Mouse (Mus musculus) layer of hippocampus, postnatal 25 days (tissue): ENCODE measurements at regions not wholly inside any gene's neighbourhood (a gene's known extent, or its start where the extent isn't known, plus 50 kb on each side); places are given as distances from the start of the nearest gene placed in this dataset.

Source experiments
- DNase-seq, 2 experiments: peaks; one replicate each; pipeline ENCODE4 v3.0.0; 2022; ENCODE audit warnings: mixed read lengths in 2 of 2, low spot score in 1 of 2; ENCODE audit errors: extremely low spot score in 1 of 2

DNA sequence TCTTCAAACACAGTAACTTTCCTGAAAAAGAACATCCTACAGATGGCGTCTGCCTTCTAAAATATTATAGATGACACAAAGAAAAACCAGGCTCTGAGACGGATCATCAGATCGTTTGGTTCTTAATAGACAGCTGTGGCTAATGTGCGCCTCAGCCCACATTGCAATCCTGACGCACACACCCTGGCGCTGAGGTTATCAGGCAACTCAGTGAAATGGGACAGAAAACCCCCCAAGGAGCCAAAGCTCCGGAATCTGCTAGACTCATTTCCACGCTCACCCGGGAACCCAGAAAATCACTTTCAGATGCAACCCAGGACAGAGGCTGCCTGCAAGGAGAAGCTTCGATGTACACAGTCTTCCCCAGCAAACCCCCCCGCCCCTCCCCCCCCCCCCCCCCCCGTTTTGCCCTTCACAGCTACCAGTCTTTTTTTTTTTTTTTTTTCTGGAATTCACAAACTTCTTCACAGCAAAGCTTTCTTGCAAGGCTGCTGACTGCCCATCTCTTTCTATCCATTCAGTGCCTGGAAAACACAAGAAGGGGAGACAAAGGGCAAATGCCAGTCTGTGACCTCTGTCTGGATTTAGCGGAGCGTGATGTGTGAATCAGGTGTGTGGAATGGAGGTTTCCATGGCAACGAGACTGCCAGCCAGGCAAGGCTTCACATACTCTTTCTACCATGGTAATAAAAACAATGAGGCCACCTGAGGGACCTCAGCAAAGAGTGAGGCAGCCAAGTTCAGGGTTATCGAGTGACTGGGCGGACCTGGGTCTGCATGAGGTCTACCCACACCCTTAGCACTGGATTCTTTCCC lies 286.9 kb downstream of the Gm11361 start:
- DNase-seq: no peak

DNA sequence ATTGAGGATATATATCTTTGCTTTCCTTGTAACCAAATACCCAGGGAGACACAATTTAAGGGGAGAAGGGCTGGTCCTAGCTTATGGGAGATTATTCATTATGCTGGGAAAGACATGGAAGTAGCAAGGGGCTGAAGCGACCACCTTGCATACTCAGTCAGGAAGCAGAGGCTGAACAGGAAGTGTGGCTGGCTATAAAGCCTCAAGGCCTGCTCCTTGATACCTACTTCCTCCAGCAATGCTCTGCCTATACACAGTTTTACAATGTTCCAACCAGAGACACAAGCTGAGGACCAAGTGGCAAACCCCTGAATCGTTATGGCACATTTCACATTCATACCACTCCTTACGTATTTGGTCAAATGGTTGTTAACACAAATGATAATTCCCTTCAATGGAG lies 284.3 kb downstream of the Gm11361 start:
- DNase-seq: no peak

DNA sequence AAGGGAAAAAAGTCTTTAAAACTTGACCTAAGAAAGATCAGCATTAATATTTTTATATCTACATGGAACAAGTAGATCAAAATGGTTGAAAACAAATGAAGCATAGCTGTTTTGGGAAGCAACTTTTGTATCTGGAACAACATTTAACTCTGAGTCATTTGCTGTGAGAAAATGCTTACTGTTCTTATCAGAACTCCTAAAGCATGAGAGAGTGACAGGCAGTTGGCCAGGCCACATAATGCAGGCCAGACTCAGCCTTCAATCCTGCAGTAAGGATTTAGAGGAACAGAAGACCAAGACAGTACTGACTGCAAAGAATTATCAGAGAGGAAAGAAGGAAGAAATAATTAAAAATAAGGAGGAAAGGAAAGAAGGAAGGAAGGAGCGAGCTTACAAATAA lies 275.8 kb downstream of the Gm11361 start:
- DNase-seq: no peak

DNA sequence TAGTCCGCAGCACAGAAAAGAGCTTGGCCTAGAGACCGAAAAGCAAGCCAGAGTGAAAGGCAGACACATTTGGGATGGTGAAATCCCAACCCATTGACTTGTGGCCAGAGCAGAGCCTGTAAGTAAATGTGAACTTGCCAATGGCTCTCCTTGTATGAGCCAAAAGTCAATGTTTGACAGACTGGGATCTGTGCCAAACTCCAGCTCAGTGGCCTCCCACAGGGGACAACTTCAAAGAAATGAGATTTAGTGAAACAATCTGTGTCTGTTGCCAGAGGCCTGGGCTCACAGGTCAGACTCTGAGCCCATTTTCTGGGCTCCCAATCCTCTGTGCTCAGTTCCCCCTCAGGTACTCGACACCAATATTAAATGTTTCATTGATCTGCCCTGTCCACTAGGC lies 274.9 kb downstream of the Gm11361 start:
- DNase-seq: no peak

DNA sequence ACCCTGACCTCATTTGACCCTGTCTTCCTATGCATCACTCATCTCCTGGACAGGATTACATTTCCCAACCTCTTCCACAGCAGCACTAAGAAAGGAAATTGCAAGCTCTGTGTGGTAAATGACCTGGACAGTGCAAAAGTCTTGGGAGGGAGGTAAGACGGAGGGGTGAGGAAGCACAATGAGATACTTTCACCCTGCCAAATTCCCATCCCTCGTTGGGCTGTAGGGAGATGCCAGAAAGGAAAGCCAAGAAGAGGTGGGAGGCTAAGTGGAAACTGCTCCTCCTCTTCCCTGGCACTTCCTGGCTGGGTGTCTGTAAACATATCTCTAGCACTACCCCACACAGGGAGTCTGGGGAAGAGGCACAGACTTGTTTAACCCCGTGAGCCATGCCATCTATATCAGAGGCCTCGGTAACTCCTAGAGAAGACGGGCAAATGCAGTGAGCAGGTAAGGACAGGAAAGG lies 274.2 kb downstream of the Gm11361 start:
- no peak for DNase-seq

DNA sequence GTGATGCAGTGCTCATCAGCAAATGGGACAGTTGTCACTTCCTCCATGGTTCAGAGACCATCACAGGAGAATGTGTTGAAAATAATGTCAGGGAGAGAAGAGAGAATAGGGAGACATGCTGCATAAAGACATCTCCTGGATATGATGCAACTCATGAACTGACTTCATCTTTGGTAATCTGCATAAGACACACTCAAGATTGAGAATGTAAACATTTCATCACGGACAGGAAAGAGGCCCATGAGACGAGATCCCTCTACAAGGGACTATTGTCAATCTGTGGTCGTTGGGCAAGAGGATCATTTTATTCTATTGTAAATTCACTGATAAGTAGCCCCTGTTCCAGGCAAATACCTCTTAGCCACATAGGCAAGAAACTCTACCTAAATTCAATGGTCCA lies 273.6 kb downstream of the Gm11361 start:
- no peak for DNase-seq

DNA sequence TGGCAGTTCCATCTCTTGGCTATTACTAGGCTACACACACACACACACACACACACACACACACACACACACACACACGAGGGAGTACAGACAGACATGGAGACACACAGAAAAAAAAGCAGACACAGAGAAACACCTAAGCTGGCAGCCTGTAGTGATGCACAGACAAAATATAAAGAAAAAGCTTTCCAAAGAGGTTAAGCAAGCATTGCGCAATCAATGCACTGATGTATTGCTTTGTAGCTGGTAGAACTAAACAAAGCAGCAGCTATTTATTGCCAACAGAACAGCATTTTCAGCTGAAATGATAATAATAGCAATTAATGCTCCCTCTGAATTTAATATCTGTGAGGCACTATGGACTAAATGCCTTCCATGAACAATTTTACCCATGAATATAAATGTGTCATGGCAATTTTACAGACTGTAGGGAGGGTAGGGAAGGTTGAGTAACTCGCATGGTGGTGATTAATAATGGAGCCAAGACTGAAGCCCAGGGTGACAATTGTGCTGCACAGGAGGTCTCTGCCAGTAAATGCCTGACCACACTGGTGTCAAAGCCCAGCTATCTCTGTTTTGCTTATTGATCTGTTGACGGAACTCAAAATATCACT lies 271.7 kb downstream of the Gm11361 start:
- DNase-seq: no peak

DNA sequence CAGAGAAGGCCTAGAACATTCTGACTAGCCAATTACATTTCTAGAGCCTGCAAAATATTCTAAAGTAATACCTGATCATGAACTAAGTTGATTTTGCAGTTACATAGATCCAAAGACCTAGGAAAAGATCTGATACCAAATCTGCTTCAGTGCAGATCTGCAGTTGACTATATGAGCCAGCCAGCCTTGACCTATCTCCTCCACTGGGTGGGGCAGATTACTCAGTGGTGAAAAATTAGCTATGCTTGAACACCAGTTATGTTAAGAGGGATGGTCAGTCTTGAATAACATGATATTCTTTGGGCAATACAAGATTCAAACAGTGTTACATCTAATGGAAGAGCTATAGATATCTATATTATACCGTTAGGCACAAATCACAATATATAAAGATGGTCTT lies 269.0 kb downstream of the Gm11361 start:
- DNase-seq: no peak

DNA sequence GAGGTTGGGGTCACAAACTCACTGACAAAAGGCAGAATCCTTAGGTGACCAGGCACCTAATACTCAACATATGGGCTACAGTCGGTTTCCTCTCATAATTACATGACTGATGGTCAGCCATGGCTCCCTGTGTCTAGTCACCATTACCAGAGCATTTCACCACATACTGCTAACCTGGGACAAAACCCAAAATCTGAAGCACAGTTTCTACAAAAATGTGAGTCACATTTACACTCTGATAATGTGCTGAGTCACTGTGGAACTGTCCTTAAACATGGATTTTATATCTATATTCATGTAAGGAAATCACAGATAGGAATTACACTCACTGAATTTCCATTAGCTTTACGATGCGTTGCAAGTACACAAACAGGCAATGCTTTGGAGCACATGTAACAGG lies 267.1 kb downstream of the Gm11361 start:
- no peak for DNase-seq

DNA sequence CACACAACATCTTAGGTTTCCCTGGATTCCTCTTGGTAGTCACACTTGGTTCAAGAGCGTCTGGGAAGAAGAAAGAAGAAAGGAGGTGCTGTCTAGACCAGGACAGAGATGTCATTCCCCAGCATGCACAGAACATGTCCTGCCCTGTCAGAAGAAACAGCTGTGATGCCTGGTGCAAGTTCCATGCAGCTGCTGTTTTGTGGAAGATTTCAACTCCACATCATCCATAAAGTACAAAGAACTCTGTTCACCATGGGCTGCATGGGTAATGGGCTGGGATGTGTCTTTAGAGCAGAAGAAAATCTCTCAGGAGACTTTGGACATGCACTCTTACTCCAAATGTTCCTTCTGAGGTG lies 262.8 kb downstream of the Gm11361 start:
- no peak for DNase-seq

DNA sequence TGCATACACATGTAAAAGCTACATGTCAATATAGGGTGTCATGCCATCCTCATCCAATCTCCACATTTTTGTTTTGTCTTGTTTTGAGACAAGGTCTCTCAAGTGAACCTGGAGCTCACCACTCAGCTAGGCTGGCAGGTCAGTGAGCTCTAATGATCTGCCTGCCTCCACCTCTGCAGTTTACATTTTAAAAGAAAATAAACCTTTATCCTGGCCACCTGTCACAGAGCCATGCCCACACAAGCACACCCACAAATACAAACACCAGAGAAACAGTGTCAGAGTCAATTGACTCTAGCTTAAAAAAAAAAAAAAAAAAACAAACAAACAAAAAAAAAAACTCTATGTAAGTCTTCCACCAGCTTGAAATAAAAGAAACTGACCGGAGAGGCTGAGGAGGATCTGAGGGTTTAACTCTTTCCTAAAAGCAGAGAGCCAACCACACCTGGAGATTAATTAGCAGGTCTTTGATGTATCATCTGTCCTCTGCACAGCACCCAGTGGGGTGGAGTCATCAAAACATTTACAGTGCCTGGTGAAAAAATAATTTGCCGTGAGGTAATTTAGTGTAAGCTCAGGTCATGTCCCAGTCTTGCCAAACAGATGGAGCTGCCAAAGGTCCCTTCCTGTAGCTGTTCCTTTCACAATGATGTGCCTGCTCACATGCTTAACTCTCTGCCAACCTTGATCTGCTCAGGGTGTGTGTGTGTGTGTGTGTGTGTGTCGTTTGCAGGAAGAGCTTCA lies 262.2 kb downstream of the Gm11361 start:
- no peak for DNase-seq

DNA sequence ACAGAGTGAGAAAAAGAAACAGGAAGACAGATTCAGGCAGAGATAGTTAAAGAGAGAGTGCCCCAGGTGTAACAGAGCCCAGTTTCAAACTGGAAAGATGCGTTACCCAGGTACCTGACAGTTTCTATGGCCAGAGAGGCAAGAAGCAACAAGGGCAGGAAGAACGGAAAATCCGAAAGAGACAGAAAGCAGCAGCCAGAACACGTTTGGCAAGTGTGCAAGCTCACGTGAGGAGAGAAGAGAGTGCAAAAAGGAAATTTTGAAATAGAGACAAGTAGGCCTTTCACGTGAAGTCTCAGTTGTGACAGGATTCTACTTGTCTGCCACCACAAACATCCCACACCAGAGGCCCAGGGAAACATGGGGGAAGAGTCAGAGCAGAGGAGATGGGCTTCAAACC lies 259.8 kb downstream of the Gm11361 start:
- no peak for DNase-seq

DNA sequence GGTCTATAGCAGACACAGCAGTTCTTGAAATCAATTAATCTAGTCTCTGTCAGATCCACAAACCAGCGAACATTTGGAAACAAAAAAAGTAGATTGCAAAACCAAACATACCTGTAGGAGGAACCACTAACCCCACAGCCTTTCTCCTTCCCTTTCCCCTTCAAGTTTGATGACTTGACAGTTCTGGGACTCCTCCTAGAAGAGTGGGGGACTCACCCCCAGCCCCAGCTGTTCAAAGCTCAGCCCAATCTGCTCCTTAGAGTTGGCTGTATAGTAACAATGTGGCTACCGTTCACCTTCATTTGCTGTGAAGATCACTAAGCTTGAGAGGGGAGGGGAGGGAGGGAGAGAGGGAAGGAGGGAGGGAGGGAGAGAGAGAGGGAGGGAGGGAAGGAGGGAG lies 259.3 kb downstream of the Gm11361 start:
- no peak for DNase-seq

DNA sequence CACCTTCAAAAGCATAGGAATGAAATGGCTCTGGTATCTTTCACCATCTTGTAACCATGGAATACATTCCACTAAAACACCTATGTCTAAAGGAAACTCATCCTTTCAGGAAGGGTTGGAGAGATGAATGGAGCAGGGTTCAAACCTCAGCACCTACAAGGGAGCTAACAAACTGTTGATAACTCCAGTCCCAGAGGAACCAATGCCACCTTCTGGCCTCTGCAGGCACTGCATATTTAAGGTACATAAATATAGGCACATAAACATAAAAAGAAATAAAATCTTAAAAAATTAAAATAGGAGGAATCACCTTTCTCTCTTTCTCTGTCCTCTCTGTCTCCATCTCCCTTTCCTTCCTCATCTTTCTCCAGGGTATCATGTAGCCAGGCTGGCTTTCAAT lies 256.9 kb downstream of the Gm11361 start:
- no peak for DNase-seq

DNA sequence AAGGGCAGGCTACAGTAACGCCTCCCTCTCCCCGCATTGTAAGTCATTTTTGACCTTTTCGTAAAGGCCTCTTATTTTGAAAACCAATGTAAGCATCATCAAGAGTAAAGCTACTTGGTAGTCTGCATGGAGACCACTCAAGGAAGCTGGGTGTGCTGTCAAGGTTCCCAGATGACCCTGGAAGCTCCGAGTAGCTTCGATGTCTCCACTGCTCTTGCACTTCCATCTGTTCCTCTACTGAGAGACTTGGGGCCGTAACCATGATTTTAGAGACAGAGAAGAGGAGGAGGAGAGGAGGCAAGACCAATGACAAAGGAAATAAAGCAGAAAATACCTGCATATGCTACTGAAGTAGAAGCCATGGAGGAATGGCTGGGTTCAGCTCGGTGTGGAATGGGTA lies 256.0 kb downstream of the Gm11361 start:
- DNase-seq: no peak

DNA sequence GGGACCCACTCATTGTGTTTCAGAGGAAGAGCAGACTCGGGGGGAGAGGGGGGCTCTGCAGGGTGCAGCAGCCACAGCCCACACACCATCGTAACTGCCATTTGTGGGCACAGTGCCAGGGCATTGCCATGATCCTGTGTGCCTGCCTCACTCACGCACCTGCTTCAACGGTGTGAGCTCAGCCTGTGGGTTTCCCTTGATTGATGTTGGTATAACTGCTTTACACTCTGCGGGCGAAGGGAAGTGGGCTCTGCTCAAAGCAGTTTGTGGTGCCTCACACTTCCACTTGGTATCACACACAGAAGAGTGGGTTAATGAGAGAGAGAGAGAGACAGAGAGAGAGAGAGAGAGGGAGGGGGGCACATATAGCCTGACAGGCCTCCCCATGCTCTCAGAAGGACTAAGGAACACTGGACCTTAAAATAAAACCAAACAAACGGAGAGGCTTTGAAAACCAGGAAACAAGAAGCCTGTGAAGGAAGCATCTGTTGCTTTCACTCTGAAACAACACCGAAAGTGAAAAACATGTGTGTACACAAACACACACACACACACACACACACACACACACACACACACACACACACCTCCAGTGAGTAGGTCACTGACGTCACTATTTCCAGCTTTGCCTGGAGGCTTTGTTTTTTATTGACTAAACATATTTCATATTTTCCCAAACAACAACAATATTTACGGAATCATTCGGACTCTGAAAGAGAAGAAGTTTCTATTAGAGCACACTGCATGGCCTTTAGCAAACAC lies 255.4 kb downstream of the Gm11361 start:
- no peak for DNase-seq

DNA sequence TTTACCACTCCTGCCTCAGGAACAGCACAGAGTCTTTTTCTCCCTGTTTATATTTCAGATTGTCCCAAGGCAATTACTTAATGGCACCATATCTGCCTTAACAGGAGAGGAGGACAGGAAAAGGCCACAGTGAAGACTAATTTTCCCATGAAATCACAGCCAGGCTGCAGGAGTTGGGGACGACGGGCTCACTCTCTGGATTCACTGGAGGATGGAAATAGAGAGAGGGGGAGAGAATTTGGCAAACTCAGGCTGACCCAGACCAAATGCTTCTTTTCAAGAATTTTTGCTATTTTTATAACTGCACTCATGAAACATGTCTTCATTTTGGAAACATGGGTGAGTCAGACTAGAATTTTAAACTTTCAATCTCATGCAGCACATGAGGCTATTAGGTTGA lies 250.9 kb downstream of the Gm11361 start:
- DNase-seq: no peak

DNA sequence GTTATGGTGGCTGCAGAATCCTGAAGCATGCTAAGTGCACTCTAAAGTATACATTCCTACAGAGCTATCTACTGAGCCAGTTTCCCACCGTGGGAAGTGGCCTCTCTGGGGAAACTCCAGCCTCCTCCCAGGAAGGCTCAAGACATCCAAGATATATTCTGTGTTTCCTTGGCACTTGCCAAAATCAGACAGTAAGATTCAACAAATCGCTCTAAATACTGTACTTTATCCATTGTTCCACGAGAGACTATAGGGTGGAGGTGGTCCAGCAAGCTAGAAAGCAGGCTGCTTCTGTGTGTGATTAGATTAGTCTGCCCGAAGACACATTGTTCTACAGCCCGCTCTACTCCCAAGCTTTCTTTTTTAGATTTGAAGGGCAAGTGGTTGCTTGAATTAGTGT lies 250.5 kb downstream of the Gm11361 start:
- no peak for DNase-seq

DNA sequence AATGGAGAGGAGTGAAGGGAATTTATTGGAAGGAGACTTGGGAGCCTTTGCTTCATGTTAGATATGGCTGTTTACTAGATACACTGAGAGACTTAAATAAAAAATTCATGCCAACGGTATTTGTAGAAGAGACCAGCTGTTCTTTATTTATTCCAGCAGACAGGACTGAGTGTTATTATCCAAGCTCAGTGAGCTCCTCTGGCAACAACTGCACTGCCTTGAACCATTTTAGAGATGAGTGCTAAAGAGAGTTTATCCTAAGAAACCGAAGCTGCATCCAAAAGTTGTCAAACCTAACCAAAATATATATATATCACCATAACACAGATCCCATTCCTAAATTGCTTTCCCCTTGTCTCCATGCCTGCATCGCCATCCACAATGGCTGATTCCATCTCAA lies 247.0 kb downstream of the Gm11361 start:
- DNase-seq: no peak

DNA sequence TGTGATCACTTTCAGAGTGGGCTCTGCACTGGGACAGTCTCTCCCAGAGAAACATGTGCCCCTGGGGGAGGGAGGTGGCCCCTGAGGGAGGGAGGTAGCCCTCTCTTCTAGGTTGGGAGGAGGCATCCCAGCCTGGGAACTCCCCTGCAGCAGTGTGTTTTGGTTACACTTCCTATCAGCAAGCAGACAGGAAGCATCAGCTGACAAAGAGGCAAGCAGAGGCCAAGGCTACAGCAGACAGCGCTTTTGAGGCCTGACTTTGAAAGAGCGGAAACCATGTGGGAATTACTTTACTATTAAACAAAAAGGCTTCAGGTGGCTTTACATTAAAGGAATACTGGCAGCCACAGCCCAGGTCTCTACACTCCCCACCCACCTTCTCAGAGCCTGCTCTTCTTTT lies 244.8 kb downstream of the Gm11361 start:
- DNase-seq: no peak

DNA sequence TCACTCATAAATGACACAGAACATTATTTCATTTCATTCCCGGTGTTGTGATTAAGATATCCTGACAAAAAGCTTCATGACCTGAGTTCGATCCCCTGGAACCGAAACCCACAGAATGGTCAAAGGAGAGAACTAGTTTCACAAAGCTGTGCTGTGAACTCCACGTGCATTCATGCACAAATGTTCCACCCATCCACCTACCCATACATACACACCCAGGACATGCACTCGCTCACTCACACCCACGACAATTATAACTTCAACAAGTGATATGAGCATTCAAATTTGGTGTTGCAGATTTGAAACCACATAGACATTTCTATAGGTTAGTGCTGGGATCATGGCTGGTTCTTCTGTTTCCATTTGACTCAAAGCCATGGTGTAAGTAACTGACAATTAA lies 243.4 kb downstream of the Gm11361 start:
- DNase-seq: no peak
